Mouse (Mus musculus) sigmoid colon, adult 10 weeks (tissue): Measurements from ENCODE around the gene Gm3264. TPM values are rescaled to one million over a fixed set of nuclear protein-coding genes. Genes with fewer than 3 reads are reported as not detected.

Experiments
- polyA plus RNA-seq: library from polyadenylated mRNA; stranded (reverse); fragments of 350-450 nt; fragmentation: Illumina TruSeq; extraction: RNeasy Lipid Tissue Mini Kit (QIAGEN cat#74804); gene quantifications from one replicate; pipeline ENCODE4 v1.2.3, GENCODE M21; 2014; ENCODE audit warnings: low read depth, low replicate concordance

Gm3264 gene
- polyA plus RNA-seq = not detected

GRCm38 (mm10) chr14:4855299-4855980 lies at the start of gene Gm3264:
Gene Gm3264, plus strand, starts transcription at chr14:4855576.

GRCm38 (mm10) chr14:4837806-4838205 lies 17.6 kb upstream of the Gm3264 start, which contains the start of gene Gm3269:
Gene Gm3269, plus strand, starts transcription at chr14:4838106.

GRCm38 (mm10) chr14:4892116-4892515 lies 36.7 kb downstream of the Gm3264 start, which contains the start of gene Gm3278:
Gene Gm3278, plus strand, starts transcription at chr14:4892416.

Other genes starting within 250 kb of the Gm3264 start
- gene Gm8159, start 223.2 kb upstream of the Gm3264 start, polyA plus RNA-seq = not detected
- gene Gm3239, start 191.4 kb upstream of the Gm3264 start, polyA plus RNA-seq = not detected
- gene Gm7876, start 146.3 kb upstream of the Gm3264 start, polyA plus RNA-seq = not detected
- not detected for gene Gm3252, start 128.8 kb upstream of the Gm3264 start, polyA plus RNA-seq
- not detected for gene Gm9602, start 79.2 kb upstream of the Gm3264 start, polyA plus RNA-seq
- not detected for gene Gm3269, start 17.5 kb upstream of the Gm3264 start, polyA plus RNA-seq
- not detected for gene Gm3278, start 36.8 kb downstream of the Gm3264 start, polyA plus RNA-seq
- not detected for gene Gm8297, start 128.4 kb downstream of the Gm3264 start, polyA plus RNA-seq
- not detected for gene Gm3298, start 160.3 kb downstream of the Gm3264 start, polyA plus RNA-seq
- gene 4930555G01Rik, start 195.1 kb downstream of the Gm3264 start, polyA plus RNA-seq = not detected
- 0.50 TPM for gene Gm8281, start 215.5 kb downstream of the Gm3264 start, polyA plus RNA-seq